Mouse (Mus musculus) MEL (cell line): Measurements from ENCODE around the gene Il16.

Experiments
- BHLHE40 ChIP-seq: IDR thresholded peaks from 2 replicates; pipeline ENCODE4 v1.6.1; 2012; ENCODE audit warnings: low read depth, mild to moderate bottlenecking, inconsistent platforms, low read length, improper control_type of control experiment, borderline replicate concordance
- CTCF ChIP-seq, 3 experiments: IDR thresholded peaks in 2 of 3; conservative IDR thresholded peaks in 1 of 3; 2 replicates each; pipeline ENCODE4 v1.5.1; 2011 to 2012; ENCODE audit warnings: low read length in 3 of 3, low read depth in 2 of 3, mild to moderate bottlenecking in 2 of 3, improper control_type of control experiment in 1 of 3, inconsistent platforms in 1 of 3, mixed read lengths in 1 of 3, moderate library complexity in 1 of 3; ENCODE audit not compliant: control insufficient read depth in 1 of 3, insufficient read depth in 1 of 3, poor library complexity in 1 of 3, severe bottlenecking in 1 of 3
- EP300 ChIP-seq, 2 experiments: IDR thresholded peaks; 2 replicates each; pipeline ENCODE4 v1.6.1; 2011; ENCODE audit warnings: improper control_type of control experiment in 2 of 2, low read length in 2 of 2, low read depth in 1 of 2, mild to moderate bottlenecking in 1 of 2
- MAX ChIP-seq: IDR thresholded peaks from 2 replicates; pipeline ENCODE4 v1.6.1; 2011; ENCODE audit warnings: low read length, improper control_type of control experiment
- MYB ChIP-seq: IDR thresholded peaks from 2 replicates; pipeline ENCODE4 v1.6.1; 2011; ENCODE audit warnings: mild to moderate bottlenecking, low read depth, low read length, improper control_type of control experiment
- POLR2A ChIP-seq, 2 experiments: IDR thresholded peaks; 2 replicates each; pipeline ENCODE4 v1.6.1; 2011 to 2012; ENCODE audit warnings: low read length in 2 of 2, mild to moderate bottlenecking in 2 of 2, control low read depth in 1 of 2, improper control_type of control experiment in 1 of 2, low read depth in 1 of 2, moderate library complexity in 1 of 2; ENCODE audit not compliant: control insufficient read depth in 1 of 2, insufficient read depth in 1 of 2, poor library complexity in 1 of 2
- POLR2AphosphoS2 ChIP-seq: IDR thresholded peaks from 2 replicates; pipeline ENCODE4 v1.6.1; 2011; ENCODE audit warnings: low read length, improper control_type of control experiment
- TBP ChIP-seq: IDR thresholded peaks from 2 replicates; pipeline ENCODE4 v1.8.0; 2011; ENCODE audit warnings: low read depth, low read length, improper control_type of control experiment
- TCF12 ChIP-seq: IDR thresholded peaks from 2 replicates; pipeline ENCODE4 v1.6.1; 2014; ENCODE audit warnings: low read depth, mild to moderate bottlenecking, inconsistent platforms, low read length, improper control_type of control experiment, moderate library complexity
- ZMIZ1 ChIP-seq: IDR thresholded peaks from 2 replicates; pipeline ENCODE4 v1.6.1; 2012; ENCODE audit warnings: low read depth, mild to moderate bottlenecking, inconsistent platforms, low read length, improper control_type of control experiment, moderate library complexity

GRCm38 (mm10) chr7:83645476-83645875, 100.0 kb downstream of the Il16 start:
- TF ChIP-seq CTCF (IDR thresholded peaks at IDR 0.05 in 2 of 3, conservative IDR thresholded peaks at IDR 0.05 in 1 of 3; ENCODE audit: control insufficient read depth in 1 of 3, insufficient read depth in 1 of 3, low read depth in 2 of 3, low read length in 3 of 3, poor library complexity in 1 of 3, severe bottlenecking in 1 of 3), result no peak
- TF ChIP-seq MYB, result no peak
- TF ChIP-seq POLR2A (IDR thresholded peaks at IDR 0.05; ENCODE audit: control insufficient read depth in 1 of 2, insufficient read depth in 1 of 2, low read depth in 1 of 2, low read length in 2 of 2, poor library complexity in 1 of 2), result no peak
- TF ChIP-seq EP300 (IDR thresholded peaks at IDR 0.05; ENCODE audit: low read depth in 1 of 2, low read length in 2 of 2), result no peak
- TF ChIP-seq ZMIZ1, result no peak
- TF ChIP-seq BHLHE40, result no peak
- TF ChIP-seq TCF12, result no peak
- no peak for TF ChIP-seq MAX
- no peak for TF ChIP-seq TBP
- TF ChIP-seq POLR2AphosphoS2, result no peak
